Mouse (Mus musculus): ENCODE results near the gene Ifi27l2b.

GRCm38 (mm10) chr12:103498768-103499167 lies 41.7 kb upstream of the Ifi27l2b start:
- TF ChIP-seq CTCF (IDR thresholded peaks at IDR 0.05; ENCODE audit: insufficient read depth, low read length) (no peak), POLR2A (IDR thresholded peaks at IDR 0.05; ENCODE audit: borderline replicate concordance, extremely low read depth, low read depth, low read length) (no peak)

All from lung, adult 2 months (tissue).